Mouse (Mus musculus): ENCODE results near the gene Mapkapk3. TPM values are rescaled to one million over a fixed set of nuclear protein-coding genes. Genes with fewer than 3 reads are reported as not detected.
A peak's percentile ranks its signal among the peaks of the same experiment; 100 is the strongest.

Mapkapk3 gene
- total RNA-seq (2021): 10 to 100 TPM; 32.6 to 48.1 TPM
- long read RNA-seq, experiment 1, transcript Mapkapk3-201 (11 exons, 2,816 nt): major isoform, 24 of 67 reads
- long read RNA-seq, experiment 1, partial matches to known transcripts: 4 of 67 reads
- long read RNA-seq, experiment 1, other reads (novel, unspliced or antisense): 39 of 67 reads
- long read RNA-seq, experiment 2, transcript Mapkapk3-201 (11 exons, 2,816 nt): major isoform, 43 of 93 reads
- long read RNA-seq, experiment 2, partial matches to known transcripts: 2 of 93 reads
- long read RNA-seq, experiment 2, other reads (novel, unspliced or antisense): 48 of 93 reads

GRCm38 (mm10) chr9:107289211-107290076 lies at the start of gene Mapkapk3:
Gene Mapkapk3 (minus strand): TSS chr9:107289877.
- TF ChIP-seq CTCF (IDR thresholded peaks at IDR 0.05): peak; percentile 66
- Histone ChIP-seq H3K4me3 (peak within 1 kb of the TSS; percentile 79), H3K27ac (peak within 1 kb of the TSS; percentile 97)
- DNase-seq: peak; percentile 95
- intact Hi-C loops (cut with DNase I): loop anchor here (2.0 to 10.0 kb wide), 7 partner anchors 37 to 605 kb away; partner anchors contain the start of genes Dcaf1, Manf and Tex264

- peak within 1 kb of the TSS; percentile 90 for H3K27ac ChIP-seq
- intact Hi-C loops (cut with DNase I): loop anchor here (5.0 kb wide), 2 partner anchors 106 to 446 kb away; partner anchors contain the start of genes Dock3 and Manf
Observed at GRCm38 (mm10) chr9:107338172-107338883, 48.7 kb upstream of the Mapkapk3 start, which contains the start of gene Hemk1. Gene Hemk1 (minus strand): TSS chr9:107338350.

GRCm38 (mm10) chr9:107336386-107336785 lies 46.7 kb upstream of the Mapkapk3 start:
- H3K27ac ChIP-seq: no peak overlapping the region
- no peak overlapping the region for H3K4me3 ChIP-seq
- intact Hi-C loops (cut with DNase I): loop anchor here (1.0 to 5.0 kb wide), 3 partner anchors 42 to 444 kb away; partner anchors contain the start of genes Dock3 and Manf
- TF ChIP-seq CTCF (IDR thresholded peaks at IDR 0.05): no peak
- no peak for DNase-seq

More at GRCm38 (mm10) chr9:107338172-107338883, 48.7 kb upstream of the Mapkapk3 start, which contains the start of gene Hemk1:
- no peak for TF ChIP-seq CTCF (IDR thresholded peaks at IDR 0.05)
- peak; percentile 86 for DNase-seq
- H3K4me3 ChIP-seq: peak within 1 kb of the TSS; percentile 84

GRCm38 (mm10) chr9:107335909-107336308 lies 46.2 kb upstream of the Mapkapk3 start:
- peak; percentile 81 for DNase-seq
- H3K4me3 ChIP-seq: no peak overlapping the region
- intact Hi-C loops (cut with DNase I): loop anchor here (1.0 to 5.0 kb wide), 3 partner anchors 42 to 444 kb away; partner anchors contain the start of genes Dock3 and Manf
- peak overlapping the region; percentile 28; the same call in 1 of the 2 replicates for H3K27ac ChIP-seq
- TF ChIP-seq CTCF (IDR thresholded peaks at IDR 0.05): peak; percentile 100

GRCm38 (mm10) chr9:107335046-107335445 lies 45.4 kb upstream of the Mapkapk3 start:
- no peak for DNase-seq
- intact Hi-C loops (cut with DNase I): loop anchor here (5.0 kb wide), 2 partner anchors 103 to 443 kb away; partner anchors contain the start of genes Dock3 and Manf
- no peak for TF ChIP-seq CTCF (IDR thresholded peaks at IDR 0.05)
- no peak overlapping the region for H3K4me3 ChIP-seq
- H3K27ac ChIP-seq: no peak overlapping the region

GRCm38 (mm10) chr9:107334356-107334755 lies 44.7 kb upstream of the Mapkapk3 start:
- no peak overlapping the region for H3K4me3 ChIP-seq
- no peak for DNase-seq
- H3K27ac ChIP-seq: no peak overlapping the region
- no peak for TF ChIP-seq CTCF (IDR thresholded peaks at IDR 0.05)
- intact Hi-C loops (cut with DNase I): no loop called here

GRCm38 (mm10) chr9:107333686-107334085 lies 44.0 kb upstream of the Mapkapk3 start:
- intact Hi-C loops (cut with DNase I): no loop called here
- Histone ChIP-seq H3K27ac (no peak overlapping the region), H3K4me3 (no peak overlapping the region)
- TF ChIP-seq CTCF (IDR thresholded peaks at IDR 0.05): no peak
- DNase-seq: no peak

GRCm38 (mm10) chr9:107330791-107331190 lies 41.1 kb upstream of the Mapkapk3 start:
- TF ChIP-seq CTCF (IDR thresholded peaks at IDR 0.05): no peak
- no peak overlapping the region for H3K4me3 ChIP-seq
- H3K27ac ChIP-seq: no peak overlapping the region
- intact Hi-C loops (cut with DNase I): no loop called here
- DNase-seq: no peak

- intact Hi-C loops (cut with DNase I): no loop called here
- DNase-seq: no peak
- H3K4me3 ChIP-seq: no peak overlapping the region
- H3K27ac ChIP-seq: no peak overlapping the region
- TF ChIP-seq CTCF (IDR thresholded peaks at IDR 0.05): no peak
Observed at GRCm38 (mm10) chr9:107327879-107328620, 38.4 kb upstream of the Mapkapk3 start.

- DNase-seq: peak; percentile 85
- H3K27ac ChIP-seq: peak overlapping the region; percentile 90
- intact Hi-C loops (cut with DNase I): no loop called here
- peak overlapping the region; percentile 30 for H3K4me3 ChIP-seq
- TF ChIP-seq CTCF (IDR thresholded peaks at IDR 0.05): no peak
Observed at GRCm38 (mm10) chr9:107325904-107326303, 36.2 kb upstream of the Mapkapk3 start.
